Mouse (Mus musculus) limb, embryonic 13.5 days (tissue): Measurements from ENCODE around the gene Iqgap3. TPM values are rescaled to one million over a fixed set of nuclear protein-coding genes. Genes with fewer than 3 reads are reported as not detected.

ENCODE experiments used
- ATAC-seq: fragments of 200-750 bp; cut with Nextera tagmentation; 2 replicates; pipeline ENCODE4 v1.8.0; 2017; ENCODE audit warnings: low read depth, moderate number of reproducible peaks, moderate TSS enrichment; ENCODE audit not compliant: low FRiP score
- H3K27ac ChIP-seq: fragments of 300-500 bp; sonication (generic); 2 replicates; pipeline ENCODE4 v1.5.1; 2015; ENCODE audit warnings: inconsistent platforms, mild to moderate bottlenecking, moderate library complexity
- H3K27me3 ChIP-seq: fragments of 300-500 bp; sonication (generic); 2 replicates; pipeline ENCODE4 v1.6.1; 2015; ENCODE audit warnings: mild to moderate bottlenecking, inconsistent platforms
- H3K36me3 ChIP-seq: fragments of 300-500 bp; sonication (generic); 2 replicates; pipeline ENCODE4 v1.6.1; 2015; ENCODE audit warnings: inconsistent platforms, mild to moderate bottlenecking, moderate library complexity
- H3K4me1 ChIP-seq: fragments of 300-500 bp; sonication (generic); 2 replicates; pipeline ENCODE4 v1.6.1; 2015; ENCODE audit warnings: inconsistent platforms
- H3K4me2 ChIP-seq: fragments of 300-500 bp; sonication (generic); replicated peaks from 2 replicates; pipeline ENCODE4 v1.6.1; 2015; ENCODE audit warnings: inconsistent platforms, mild to moderate bottlenecking, moderate library complexity
- H3K4me3 ChIP-seq: fragments of 300-500 bp; sonication (generic); 2 replicates; pipeline ENCODE4 v1.5.1; 2015; ENCODE audit warnings: moderate library complexity, mild to moderate bottlenecking, inconsistent platforms
- H3K9ac ChIP-seq: fragments of 300-500 bp; sonication (generic); 2 replicates; pipeline ENCODE4 v1.6.1; 2015; ENCODE audit warnings: mild to moderate bottlenecking, inconsistent platforms
- H3K9me3 ChIP-seq: fragments of 300-500 bp; sonication (generic); 2 replicates; pipeline ENCODE4 v1.6.1; 2016; ENCODE audit warnings: inconsistent platforms
- WGBS: fragments of 180-500 bp; shearing (Covaris S2); methylation state at CpG from one replicate; pipeline ENCODE4 v1.1.7; 2015; 5-methylcytosine and 5-hydroxymethylcytosine counted together
- polyA plus RNA-seq: library from polyadenylated mRNA; unstranded; fragments of >200 nt; fragmentation: Nextera tagmentation; extraction: Ambion mirVana; gene quantifications from 2 replicates; pipeline ENCODE4 v1.2.1, GENCODE M21; 2015

Gene Iqgap3
- polyA plus RNA-seq = 19.5 and 20.6 TPM in 2 replicates

- peaks cover 17% of the 10 kb centered on the region for H3K4me1 ChIP-seq
- peak within 1 kb of the TSS; percentile 69 for H3K9ac ChIP-seq
- 19% methylated on average over 33 of the region's 33 CpGs for WGBS
- no peak within 1 kb of the TSS; the same call in 1 of the 2 replicates for H3K27ac ChIP-seq
- H3K36me3 ChIP-seq = peaks cover 26% of the 10 kb centered on the region
- peak within 1 kb of the TSS; percentile 68 for H3K4me3 ChIP-seq
- peak; percentile 94 for ATAC-seq
- H3K9me3 ChIP-seq = no peaks in the 10 kb centered on the region
- peak within 1 kb of the TSS; percentile 85 for H3K4me2 ChIP-seq
- no peaks in the 10 kb centered on the region for H3K27me3 ChIP-seq
Measured at GRCm38 (mm10) chr3:88081345-88082223, at the start of gene Iqgap3. TSS of gene Iqgap3 (plus strand) at chr3:88081971.

GRCm38 (mm10) chr3:88033506-88033905 is 48.3 kb upstream of the Iqgap3 start:
- no peak overlapping the region for H3K9ac ChIP-seq
- H3K4me1 ChIP-seq = no peaks in the 10 kb centered on the region
- H3K4me2 ChIP-seq = no peak overlapping the region
- WGBS = 68% methylated on average over 5 of the region's 5 CpGs
- H3K27me3 ChIP-seq = peaks cover 78% of the 10 kb centered on the region
- ATAC-seq = no peak
- H3K4me3 ChIP-seq = no peak overlapping the region
- H3K27ac ChIP-seq = no peak overlapping the region
- H3K9me3 ChIP-seq = peaks cover under 1% of the 10 kb centered on the region; the same call in 1 of the 2 replicates
- H3K36me3 ChIP-seq = no peaks in the 10 kb centered on the region

- Histone ChIP-seq H3K4me3 (no peak overlapping the region), H3K4me1 (no peaks in the 10 kb centered on the region), H3K27me3 (peaks cover 68% of the 10 kb centered on the region), H3K36me3 (no peaks in the 10 kb centered on the region), H3K27ac (no peak overlapping the region), H3K9ac (no peak overlapping the region), H3K9me3 (no peaks in the 10 kb centered on the region), H3K4me2 (no peak overlapping the region)
- WGBS = 72% methylated on average over 1 of the region's 1 CpGs
- no peak for ATAC-seq
Measured at GRCm38 (mm10) chr3:88035561-88036293, 46.0 kb upstream of the Iqgap3 start.

- ATAC-seq = peak; percentile 92
- Histone ChIP-seq H3K9ac (peak within 1 kb of the TSS; percentile 74), H3K4me2 (peak within 1 kb of the TSS; percentile 72), H3K36me3 (no peaks in the 10 kb centered on the region), H3K9me3 (no peaks in the 10 kb centered on the region), H3K27ac (no peak within 1 kb of the TSS), H3K27me3 (peaks cover 13% of the 10 kb centered on the region), H3K4me1 (peaks cover 5% of the 10 kb centered on the region), H3K4me3 (peak within 1 kb of the TSS; percentile 80)
- WGBS = 10% methylated on average over 36 of the region's 36 CpGs
Measured at GRCm38 (mm10) chr3:88042661-88043421, 38.9 kb upstream of the Iqgap3 start, which contains the start of gene Gpatch4. TSS of gene Gpatch4 (plus strand) at chr3:88043108.

- Histone ChIP-seq H3K4me3 (no peak overlapping the region), H3K9me3 (no peaks in the 10 kb centered on the region), H3K36me3 (peaks cover 44% of the 10 kb centered on the region), H3K27ac (no peak overlapping the region), H3K9ac (no peak overlapping the region), H3K4me1 (no peaks in the 10 kb centered on the region), H3K27me3 (no peaks in the 10 kb centered on the region), H3K4me2 (no peak overlapping the region)
- WGBS = 82% methylated on average over 3 of the region's 3 CpGs
- no peak for ATAC-seq
Measured at GRCm38 (mm10) chr3:88049532-88049931, 32.2 kb upstream of the Iqgap3 start.

GRCm38 (mm10) chr3:88057030-88057429 is 24.7 kb upstream of the Iqgap3 start:
- Histone ChIP-seq H3K36me3 (peaks cover 49% of the 10 kb centered on the region), H3K27ac (no peak overlapping the region), H3K4me1 (peaks cover 13% of the 10 kb centered on the region), H3K9ac (peak overlapping the region; percentile 91; the same call in 1 of the 2 replicates), H3K9me3 (no peaks in the 10 kb centered on the region), H3K4me2 (peak overlapping the region; percentile 91), H3K4me3 (peak overlapping the region; percentile 86), H3K27me3 (no peaks in the 10 kb centered on the region)
- ATAC-seq = no peak
- WGBS = 86% methylated on average over 6 of the region's 6 CpGs

- Histone ChIP-seq H3K27me3 (no peaks in the 10 kb centered on the region), H3K4me1 (peaks cover 13% of the 10 kb centered on the region), H3K36me3 (peaks cover 38% of the 10 kb centered on the region), H3K27ac (peak within 1 kb of the TSS; percentile 69; the same call in 1 of the 2 replicates), H3K4me2 (peak within 1 kb of the TSS; percentile 91), H3K4me3 (peak within 1 kb of the TSS; percentile 86), H3K9me3 (no peaks in the 10 kb centered on the region), H3K9ac (peak within 1 kb of the TSS; percentile 91)
- ATAC-seq = peak; percentile 95
- WGBS = under 1% methylated on average over 60 of the region's 60 CpGs
Measured at GRCm38 (mm10) chr3:88057902-88058696, 23.7 kb upstream of the Iqgap3 start, which contains the start of gene Naxe. TSS of gene Naxe (minus strand) at chr3:88058495.

- no peaks in the 10 kb centered on the region for H3K9me3 ChIP-seq
- H3K36me3 ChIP-seq = no peaks in the 10 kb centered on the region
- H3K4me3 ChIP-seq = no peak overlapping the region
- H3K4me1 ChIP-seq = no peaks in the 10 kb centered on the region
- WGBS = 13% methylated on average over 2 of the region's 2 CpGs
- H3K4me2 ChIP-seq = no peak overlapping the region
- ATAC-seq = no peak
- no peak overlapping the region for H3K9ac ChIP-seq
- H3K27ac ChIP-seq = no peak overlapping the region
- peaks cover 8% of the 10 kb centered on the region for H3K27me3 ChIP-seq
Measured at GRCm38 (mm10) chr3:88068386-88068785, 13.4 kb upstream of the Iqgap3 start.

GRCm38 (mm10) chr3:88071783-88072182 is 10.0 kb upstream of the Iqgap3 start:
- Histone ChIP-seq H3K27ac (no peak overlapping the region), H3K36me3 (no peaks in the 10 kb centered on the region), H3K9me3 (no peaks in the 10 kb centered on the region), H3K27me3 (peaks cover 8% of the 10 kb centered on the region), H3K4me2 (no peak overlapping the region), H3K4me1 (no peaks in the 10 kb centered on the region), H3K4me3 (no peak overlapping the region), H3K9ac (no peak overlapping the region)
- ATAC-seq = peak; percentile 44; the same call in 1 of the 2 replicates
- 0% methylated on average over 5 of the region's 5 CpGs for WGBS

- whole genome bisulfite sequencing = 63% methylated on average over 2 of the region's 2 CpGs
- Histone ChIP-seq H3K27ac (no peak overlapping the region), H3K4me3 (no peak overlapping the region), H3K36me3 (no peaks in the 10 kb centered on the region), H3K4me2 (no peak overlapping the region), H3K9ac (no peak overlapping the region), H3K27me3 (peaks cover 8% of the 10 kb centered on the region), H3K4me1 (no peaks in the 10 kb centered on the region), H3K9me3 (no peaks in the 10 kb centered on the region)
- ATAC-seq = no peak
Measured at GRCm38 (mm10) chr3:88073631-88074030, 8.1 kb upstream of the Iqgap3 start.

GRCm38 (mm10) chr3:88074351-88074750 is 7.4 kb upstream of the Iqgap3 start:
- 73% methylated on average over 2 of the region's 2 CpGs for WGBS

More at GRCm38 (mm10) chr3:88074351-88074750, 7.4 kb upstream of the Iqgap3 start:
- Histone ChIP-seq H3K36me3 (no peaks in the 10 kb centered on the region), H3K9me3 (no peaks in the 10 kb centered on the region), H3K9ac (no peak overlapping the region), H3K4me3 (no peak overlapping the region), H3K4me2 (no peak overlapping the region), H3K27me3 (peaks cover 8% of the 10 kb centered on the region), H3K4me1 (no peaks in the 10 kb centered on the region), H3K27ac (no peak overlapping the region)
- ATAC-seq = no peak
